18 mouse cellular contexts compared by ENCODE assay signal in the genomic region with DNA sequence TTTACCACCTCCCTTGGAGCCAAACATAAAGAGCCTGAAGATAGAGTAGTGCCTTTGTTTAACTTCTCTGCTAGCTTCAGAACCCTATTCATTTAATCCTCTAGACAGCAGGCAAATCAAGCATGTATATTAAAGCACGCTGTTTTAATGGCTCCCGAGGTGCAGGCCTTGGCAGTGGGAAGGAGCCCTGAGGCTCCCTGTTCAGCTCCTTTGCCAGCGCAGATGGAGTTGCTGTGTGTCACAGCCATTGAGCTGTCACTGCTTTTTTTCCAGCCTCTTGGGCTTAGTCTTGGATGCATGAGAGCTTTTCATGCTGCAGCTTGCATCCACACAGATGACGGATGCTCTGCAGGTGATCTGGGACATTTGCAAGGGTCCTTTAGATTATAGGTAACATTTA.
DNase-seq lines count a peak whose midpoint lies in the region; ATAC-seq lines count a peak whose summit lies in the region.
"Had no signal": no experiment of that assay in that cellular context is flagged by ENCODE, and none has a peak within 500 bp of the region (broad histone marks: within the 10 kb centered on the region; RNA-seq: fewer than 3 reads in every experiment).

No protein-coding gene starts in this region.

- no peak for DNase-seq in forebrain, embryonic 10.5 days (ENCODE audit: extremely low spot score, low spot score)
- DNase-seq in cerebellum, postnatal 10 days: peak; percentile 67 to 81
- DNase-seq in heart, adult 9 months (ENCODE audit: low spot score in 2 of 2): no peak
- no peak for DNase-seq in spleen, postnatal 14 days (ENCODE audit: low spot score in 2 of 2)
- DNase-seq: adrenal gland, postnatal 36 days; gastrocnemius, postnatal 14 days; heart, postnatal 36 days; lung, adult 2 months; lung, postnatal 4 days; spleen, adult 18-20 months; thymus, postnatal 36 days had no signal

- peak; percentile 90 for ATAC-seq in forebrain, embryonic 15.5 days (replicated peaks)
- ATAC-seq in neural tube, embryonic 13.5 days (ENCODE audit: low read depth): peak; percentile 66; the same call in 1 of the 2 replicates
- ATAC-seq in neural tube, embryonic 15.5 days (ENCODE audit: low FRiP score): no peak; the same call in 1 of the 2 replicates
- ATAC-seq: activated CD4-positive, CD25-positive, alpha-beta regulatory T cell, adult 4 months had no signal

- H3K9ac ChIP-seq in forebrain, embryonic 15.5 days (replicated peaks): no peak overlapping the region
- no peak overlapping the region for H3K9ac ChIP-seq in neural tube, embryonic 13.5 days
- no peak overlapping the region for H3K9ac ChIP-seq in neural tube, embryonic 15.5 days (replicated peaks)
- H3K9ac ChIP-seq: embryonic facial prominence, embryonic 13.5 days had no signal

- H3K9me3 ChIP-seq in forebrain, embryonic 15.5 days: no peaks in the 10 kb centered on the region
- no peaks in the 10 kb centered on the region for H3K9me3 ChIP-seq in forebrain, embryonic 10.5 days
- no peaks in the 10 kb centered on the region for H3K9me3 ChIP-seq in neural tube, embryonic 13.5 days
- H3K9me3 ChIP-seq in neural tube, embryonic 15.5 days (replicated peaks): no peaks in the 10 kb centered on the region
- H3K9me3 ChIP-seq: embryonic facial prominence, embryonic 13.5 days; heart, embryonic 10.5 days had no signal

- H3K27me3 ChIP-seq in forebrain, embryonic 15.5 days: no peaks in the 10 kb centered on the region
- H3K27me3 ChIP-seq in forebrain, embryonic 10.5 days (ENCODE audit: poor library complexity, severe bottlenecking): peaks cover 10% of the 10 kb centered on the region; the same call in 1 of the 2 replicates
- no peaks in the 10 kb centered on the region for H3K27me3 ChIP-seq in neural tube, embryonic 13.5 days
- H3K27me3 ChIP-seq in neural tube, embryonic 15.5 days (replicated peaks): 0 out of 2 replicates have a peak, but pooled peaks cover 1% of the 10 kb centered on the region
- H3K27me3 ChIP-seq: embryonic facial prominence, embryonic 13.5 days had no signal

- peak overlapping the region; percentile 68 for H3K27ac ChIP-seq in forebrain, embryonic 15.5 days (replicated peaks)
- H3K27ac ChIP-seq in forebrain, embryonic 10.5 days: no peak overlapping the region
- peak overlapping the region; percentile 23; the same call in 1 of the 2 replicates for H3K27ac ChIP-seq in neural tube, embryonic 13.5 days (replicated peaks)
- H3K27ac ChIP-seq in neural tube, embryonic 15.5 days (replicated peaks): no peak overlapping the region
- H3K27ac ChIP-seq: embryonic facial prominence, embryonic 13.5 days; heart, embryonic 10.5 days; stomach, postnatal 0 days had no signal

- H3K4me3 ChIP-seq in forebrain, embryonic 15.5 days: no peak overlapping the region
- H3K4me3 ChIP-seq in forebrain, embryonic 10.5 days: no peak overlapping the region
- no peak overlapping the region for H3K4me3 ChIP-seq in neural tube, embryonic 13.5 days
- H3K4me3 ChIP-seq in neural tube, embryonic 15.5 days (replicated peaks): no peak overlapping the region
- H3K4me3 ChIP-seq: embryonic facial prominence, embryonic 13.5 days; heart, embryonic 10.5 days had no signal

- H3K4me1 ChIP-seq in forebrain, embryonic 15.5 days: peaks cover 10% of the 10 kb centered on the region; the same call in 1 of the 2 replicates
- peaks cover 11% of the 10 kb centered on the region for H3K4me1 ChIP-seq in forebrain, embryonic 10.5 days
- H3K4me1 ChIP-seq in neural tube, embryonic 13.5 days (replicated peaks): peaks cover 38% of the 10 kb centered on the region
- peaks cover 5% of the 10 kb centered on the region; the same call in 1 of the 2 replicates for H3K4me1 ChIP-seq in neural tube, embryonic 15.5 days
- H3K4me1 ChIP-seq: embryonic facial prominence, embryonic 13.5 days had no signal

- no peaks in the 10 kb centered on the region for H3K36me3 ChIP-seq in forebrain, embryonic 15.5 days
- H3K36me3 ChIP-seq in forebrain, embryonic 10.5 days (replicated peaks): no peaks in the 10 kb centered on the region
- no peaks in the 10 kb centered on the region for H3K36me3 ChIP-seq in neural tube, embryonic 13.5 days
- H3K36me3 ChIP-seq in neural tube, embryonic 15.5 days: no peaks in the 10 kb centered on the region
- H3K36me3 ChIP-seq: embryonic facial prominence, embryonic 13.5 days; heart, embryonic 10.5 days had no signal

- H3K4me2 ChIP-seq in forebrain, embryonic 15.5 days (replicated peaks): no peak overlapping the region
- H3K4me2 ChIP-seq in neural tube, embryonic 13.5 days: no peak overlapping the region
- H3K4me2 ChIP-seq in neural tube, embryonic 15.5 days: no peak overlapping the region
- H3K4me2 ChIP-seq: embryonic facial prominence, embryonic 13.5 days had no signal

- 7% methylated on average over 4 of the region's 4 CpGs for WGBS in forebrain, embryonic 15.5 days
- 52% methylated on average over 4 of the region's 4 CpGs for WGBS in forebrain, embryonic 10.5 days
- 23% methylated on average over 4 of the region's 4 CpGs for WGBS in neural tube, embryonic 13.5 days
- WGBS in neural tube, embryonic 15.5 days: 28% methylated on average over 4 of the region's 4 CpGs

Comparison
In these comparisons a context has a peak if more than half of its experiments do, and no peak if none do; other contexts are left out.
1. H3K27ac ChIP-seq: peak in forebrain, embryonic 15.5 days (single experiment) and neural tube, embryonic 13.5 days (single experiment); none in forebrain, embryonic 10.5 days (single experiment) and neural tube, embryonic 15.5 days (single experiment).
2. DNase-seq: peak in cerebellum, postnatal 10 days (2 of 2); none in forebrain, embryonic 10.5 days (single experiment), heart, adult 9 months (0 of 2) and spleen, postnatal 14 days (0 of 2).